Mouse (Mus musculus) large intestine, adult 2 months (tissue): ENCODE results near the gene Nos2. TPM values are rescaled to one million over a fixed set of nuclear protein-coding genes. Genes with fewer than 3 reads are reported as not detected.
A peak's percentile ranks its signal among the peaks of the same experiment; 100 is the strongest.

ENCODE experiments used
- DNase-seq: peaks from one replicate; pipeline ENCODE4 v3.0.0-alpha.2; 2012; ENCODE audit warnings: low read depth, low spot score
- WGBS: fragments of 180-500 bp; shearing (Covaris S2); methylation state at CpG from one replicate; pipeline ENCODE4 v1.1.7; 2018; 5-methylcytosine and 5-hydroxymethylcytosine counted together
- polyA plus RNA-seq: library from polyadenylated mRNA; depleted of rRNA; stranded (reverse); fragments of >200 nt; gene quantifications from 2 replicates; pipeline ENCODE4 v1.2.3, GENCODE M21; 2012

Nos2 gene
- polyA plus RNA-seq, 1 experiment = 76.0 TPM

GRCm38 (mm10) chr11:78952467-78952866 lies 31.9 kb downstream of the Nos2 start:
- WGBS = 11% methylated on average over 17 of the region's 17 CpGs
- DNase-seq = no peak

- WGBS = 7% methylated on average over 7 of the region's 7 CpGs
- DNase-seq = peak; percentile 52
Observed at GRCm38 (mm10) chr11:78956260-78956659, 35.7 kb downstream of the Nos2 start.

DNA sequence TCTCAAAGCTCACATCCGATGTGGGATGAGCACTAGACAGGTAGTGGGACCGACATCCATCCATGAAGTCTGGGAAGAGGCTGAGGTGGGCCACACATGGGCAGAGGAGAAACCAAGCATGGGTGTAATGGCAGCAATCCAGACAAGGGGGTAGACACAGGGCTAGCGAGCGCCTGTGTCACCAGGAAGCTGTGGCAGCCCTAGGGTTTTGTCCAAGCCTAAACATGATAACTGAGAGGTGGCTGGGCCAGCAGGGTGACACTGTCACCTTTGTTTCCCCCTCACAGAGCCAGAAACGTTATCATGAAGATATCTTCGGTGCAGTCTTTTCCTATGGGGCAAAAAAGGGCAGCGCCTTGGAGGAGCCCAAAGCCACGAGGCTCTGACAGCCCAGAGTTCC lies 38.8 kb downstream of the Nos2 start:
- 78% methylated on average over 8 of the region's 8 CpGs for WGBS
- DNase-seq = no peak

- no peak for DNase-seq
- 58% methylated on average over 5 of the region's 5 CpGs for WGBS
Observed at GRCm38 (mm10) chr11:78959841-78960520, 39.4 kb downstream of the Nos2 start.

DNA sequence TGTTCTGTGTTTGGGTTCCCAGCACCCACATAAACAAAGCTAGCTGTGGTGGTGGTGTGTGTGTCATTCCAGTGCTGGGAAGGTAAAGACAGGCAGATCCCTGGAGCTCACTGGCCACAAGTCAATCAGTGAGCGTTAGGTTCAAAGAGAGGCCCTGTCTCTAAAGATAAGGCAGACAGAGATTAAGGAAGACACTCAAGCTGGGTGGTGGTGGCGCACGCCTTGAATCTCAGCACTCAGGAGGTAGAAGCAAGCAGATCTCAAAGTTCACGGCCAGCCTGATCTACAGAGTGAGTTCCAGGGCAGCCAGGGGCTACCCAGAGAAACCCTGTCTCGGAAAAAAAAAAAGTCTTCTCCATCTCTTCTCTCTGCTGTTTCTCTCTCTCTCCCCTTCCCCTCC lies 40.6 kb downstream of the Nos2 start:
- 72% methylated on average over 5 of the region's 5 CpGs for WGBS
- no peak for DNase-seq

DNA sequence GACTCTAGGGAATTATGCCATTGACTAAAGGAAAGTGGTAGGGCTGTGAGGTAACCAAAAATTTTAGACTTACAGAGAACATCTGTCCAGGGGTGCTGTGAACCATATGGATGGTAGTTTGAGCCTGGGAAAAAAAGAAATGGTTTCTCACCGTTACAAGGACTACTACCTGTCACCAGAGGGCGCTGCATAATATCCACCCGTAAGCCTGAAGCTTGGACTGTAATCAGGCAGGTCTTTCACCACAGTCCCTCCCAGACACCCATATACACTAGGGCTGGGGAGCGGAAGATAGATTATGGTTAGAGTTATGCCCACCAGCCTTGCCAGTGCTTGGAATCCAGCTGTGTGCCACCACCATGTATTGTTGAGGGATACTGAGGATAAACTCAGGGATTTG lies 46.8 kb downstream of the Nos2 start:
- DNase-seq = no peak
- whole genome bisulfite sequencing = 16% methylated on average over 4 of the region's 4 CpGs

DNA sequence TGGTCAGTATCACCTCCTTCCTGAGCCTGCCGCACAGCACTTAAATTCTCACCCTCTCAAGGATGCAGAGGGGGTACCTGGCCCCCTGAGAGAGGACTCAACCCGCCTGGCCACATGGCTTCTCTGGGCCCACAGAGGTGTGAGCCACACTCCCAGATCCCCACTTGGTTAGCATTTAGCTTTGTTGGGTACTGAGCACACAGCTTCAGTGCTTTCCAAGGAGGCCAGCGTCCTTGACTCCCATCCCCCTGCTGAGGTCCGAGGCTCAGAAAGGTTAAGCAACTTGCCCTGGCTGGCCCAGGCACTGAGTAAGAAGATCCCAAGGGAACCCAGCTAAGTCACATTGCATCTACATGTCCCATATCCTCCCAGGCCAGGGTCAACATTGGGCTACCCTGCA lies 47.5 kb downstream of the Nos2 start:
- DNase-seq = no peak
- 87% methylated on average over 4 of the region's 4 CpGs for WGBS

- WGBS = 87% methylated on average over 8 of the region's 8 CpGs
- DNase-seq = no peak
Observed at GRCm38 (mm10) chr11:78971096-78971495, 50.5 kb downstream of the Nos2 start.

DNA sequence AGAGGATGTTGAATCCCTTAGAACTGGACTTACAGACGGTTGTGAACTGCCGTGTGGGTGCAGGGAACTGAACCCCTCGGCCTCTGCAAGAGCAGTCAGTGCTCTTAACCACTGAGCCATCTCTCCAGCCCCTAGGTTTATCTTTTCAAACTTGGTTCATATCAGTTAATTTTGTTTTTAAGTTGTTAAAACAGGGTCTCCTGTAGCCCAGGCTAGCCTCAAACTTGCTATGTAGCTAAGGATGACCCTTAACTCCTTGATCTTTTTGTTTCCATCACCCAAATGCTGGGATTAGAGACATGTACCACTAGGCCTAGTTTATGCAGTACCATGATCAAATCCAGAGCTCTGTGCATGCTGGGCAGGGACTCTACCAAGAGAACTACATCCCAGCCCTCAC lies 51.2 kb downstream of the Nos2 start:
- 87% methylated on average over 3 of the region's 3 CpGs for WGBS
- no peak for DNase-seq

- DNase-seq = no peak
- WGBS = 16% methylated on average over 6 of the region's 6 CpGs
Observed at GRCm38 (mm10) chr11:78972328-78972727, 51.7 kb downstream of the Nos2 start.

DNA sequence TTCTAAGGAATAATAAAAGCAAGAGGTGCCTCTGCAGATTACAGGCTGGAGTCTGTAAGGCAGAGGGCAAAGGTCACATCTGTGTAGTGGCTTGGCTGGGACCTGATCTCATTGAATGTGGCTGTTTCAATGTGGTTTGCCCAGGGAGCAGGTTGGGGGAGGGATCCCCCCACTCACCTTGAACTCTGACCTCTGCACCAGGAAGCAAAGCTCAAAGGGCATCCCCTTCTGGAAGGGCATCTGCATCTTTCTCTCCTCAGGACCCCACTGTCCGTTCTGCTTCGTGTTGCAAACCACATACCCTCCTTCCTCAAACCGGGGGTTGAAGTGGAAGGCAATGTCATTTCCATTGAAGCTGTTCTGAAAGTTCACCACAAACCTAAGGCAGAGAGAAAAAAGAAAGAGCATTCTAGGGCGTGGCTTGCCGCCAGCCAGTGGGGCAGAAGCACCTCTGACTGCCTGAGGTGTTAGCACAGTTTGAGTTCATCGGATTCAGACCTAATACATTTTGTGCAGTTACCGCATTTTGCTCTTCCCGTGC lies 52.3 kb downstream of the Nos2 start:
- no peak for DNase-seq
- WGBS = 32% methylated on average over 8 of the region's 8 CpGs

DNA sequence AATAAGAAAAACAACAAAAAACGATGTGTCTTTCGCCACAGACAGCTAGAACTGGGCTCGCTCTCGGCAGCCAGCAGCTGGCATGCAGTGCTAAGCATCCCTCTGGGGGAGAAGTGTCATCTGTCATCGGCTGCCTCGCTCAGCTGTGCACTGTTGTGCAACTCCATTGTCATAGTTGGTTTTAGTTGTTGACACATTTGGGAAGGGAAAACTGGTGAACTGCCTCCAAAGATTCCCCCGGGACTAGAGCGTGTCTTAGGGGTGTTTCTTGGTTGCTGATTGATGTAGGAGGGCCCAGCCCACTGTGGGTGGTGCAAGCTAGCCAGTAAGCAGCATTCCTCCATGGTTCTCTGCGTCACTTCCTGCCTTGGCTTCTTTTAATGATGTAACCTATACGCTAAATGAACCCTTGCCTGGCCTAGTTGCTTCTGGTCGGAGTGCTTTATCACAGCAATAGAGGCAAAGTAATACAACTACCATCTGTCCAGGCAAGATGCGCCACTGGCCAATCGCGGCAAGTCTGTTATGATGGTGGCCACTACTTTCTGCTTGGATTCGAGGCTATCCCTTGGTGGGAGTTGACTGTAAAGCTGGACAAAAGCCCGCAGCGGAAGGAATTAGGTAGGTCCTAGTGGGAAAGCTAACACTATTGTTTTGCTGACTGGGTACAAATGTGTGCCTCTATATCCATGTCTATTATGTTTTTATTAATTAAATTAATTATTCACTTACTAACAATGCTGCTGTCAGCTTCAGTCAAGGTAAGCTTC lies 53.0 kb downstream of the Nos2 start:
- whole genome bisulfite sequencing = 68% methylated on average over 17 of the region's 17 CpGs
- DNase-seq = no peak

DNA sequence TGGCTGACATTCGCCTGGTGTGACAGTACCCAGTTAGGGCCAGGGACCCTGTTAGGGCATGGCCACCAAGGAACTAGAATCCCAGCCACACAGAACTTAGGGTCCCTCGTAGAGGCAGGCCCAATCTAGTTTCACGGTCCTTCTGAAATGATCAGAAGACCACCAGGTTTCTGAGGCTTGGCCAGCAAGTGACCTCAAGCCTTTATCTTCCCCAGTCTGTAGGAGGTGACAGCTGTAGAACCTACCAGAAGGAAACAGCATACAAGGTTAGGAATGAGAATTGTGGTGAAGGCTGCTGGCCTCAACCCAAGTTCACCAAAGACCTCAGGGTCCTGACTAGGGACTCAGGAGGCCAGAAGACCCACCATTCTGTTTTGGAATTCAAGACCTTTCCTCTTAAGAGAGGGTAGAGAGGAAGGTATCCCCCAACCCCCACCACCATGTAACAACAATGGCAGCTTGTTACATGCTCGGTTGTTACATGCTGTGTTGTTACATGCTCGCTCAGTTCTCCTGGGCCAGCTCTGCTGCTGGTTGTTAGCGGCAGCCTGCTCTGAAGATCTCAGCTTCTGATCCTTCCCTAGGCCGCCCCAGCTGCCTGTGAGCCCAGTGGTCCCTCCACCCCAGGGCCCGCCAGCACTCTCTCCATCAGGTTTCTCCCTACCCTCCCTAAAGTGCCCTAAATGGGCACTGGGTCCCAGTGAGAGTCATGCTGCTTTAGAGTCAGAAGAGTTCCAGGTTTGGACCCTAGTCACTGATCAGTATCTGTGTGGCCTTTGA lies 56.3 kb downstream of the Nos2 start:
- 93% methylated on average over 8 of the region's 8 CpGs for WGBS
- no peak for DNase-seq

DNA sequence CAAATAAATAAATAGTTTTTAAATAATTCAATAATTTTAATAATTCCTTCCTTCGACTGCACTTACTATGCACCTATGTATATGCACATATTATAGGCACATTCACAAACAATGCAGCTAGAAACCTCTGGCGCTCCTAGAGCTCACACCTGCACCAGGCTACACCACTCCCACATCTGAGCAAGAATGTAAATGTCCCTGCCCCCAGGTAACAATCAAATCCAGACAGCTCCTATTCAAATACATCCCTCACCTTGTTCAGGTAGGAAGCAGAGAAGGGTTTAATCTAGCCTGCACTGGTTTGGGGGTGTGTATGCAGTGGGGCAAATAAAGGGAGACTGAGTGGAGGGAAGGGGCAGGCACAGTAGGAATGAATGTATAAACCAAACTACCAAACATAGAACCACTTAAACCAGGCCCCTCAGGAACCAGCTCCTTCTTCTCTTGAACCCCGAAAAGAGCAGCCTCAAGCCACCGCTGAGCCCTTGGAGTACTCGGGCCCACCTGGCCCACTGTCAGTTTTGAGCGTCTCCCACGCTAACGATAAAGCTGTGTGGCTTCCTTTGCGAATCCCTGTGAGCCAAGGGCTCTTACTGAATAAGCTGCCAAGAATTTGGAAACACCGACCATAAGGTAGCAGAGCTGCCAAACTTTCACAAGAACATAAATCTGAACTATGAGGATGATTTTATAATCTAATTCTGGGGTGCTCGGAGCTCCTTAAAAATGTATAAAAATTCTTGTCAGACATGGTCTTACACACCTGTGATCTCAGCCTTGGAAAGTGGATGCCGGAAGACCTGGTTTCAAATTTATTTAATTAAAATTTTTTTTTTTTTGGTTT lies 57.8 kb downstream of the Nos2 start:
- WGBS = 70% methylated on average over 12 of the region's 12 CpGs
- DNase-seq = no peak

GRCm38 (mm10) chr11:78980083-78980634 lies 59.6 kb downstream of the Nos2 start:
- no peak for DNase-seq
- 72% methylated on average over 4 of the region's 4 CpGs for WGBS

GRCm38 (mm10) chr11:78982042-78982441 lies 61.5 kb downstream of the Nos2 start:
- no peak for DNase-seq
- 23% methylated on average over 2 of the region's 2 CpGs for WGBS

- 33% methylated on average over 12 of the region's 12 CpGs for WGBS
- DNase-seq = no peak
Observed at GRCm38 (mm10) chr11:78982513-78983291, 62.1 kb downstream of the Nos2 start.

GRCm38 (mm10) chr11:78983539-78983938 lies 63.0 kb downstream of the Nos2 start:
- DNase-seq = no peak
- WGBS = 65% methylated on average over 7 of the region's 7 CpGs
